Mouse (Mus musculus) frontal cortex, postnatal 36 days (tissue): Measurements from ENCODE around the gene Tmbim1.
"Not testable (repeated sequence)": the region's sequence is repeated elsewhere in the genome, so short reads cannot be mapped to it uniquely, and the experiment has no call there.

Experiments
- DNase-seq, 2 experiments: peaks; one replicate each; pipeline ENCODE4 v3.0.0; 2022; ENCODE audit warnings: low spot score in 2 of 2

The Tmbim1 gene

GRCm38 (mm10) chr1:74295456-74296171 is 9.8 kb downstream of the Tmbim1 start:
- peak; percentile 80 to 87 for DNase-seq

GRCm38 (mm10) chr1:74294733-74295455 is 10.5 kb downstream of the Tmbim1 start:
- DNase-seq = no peak

- DNase-seq = no peak
These were observed 11.3 kb downstream of the Tmbim1 start for GRCm38 (mm10) chr1:74294090-74294643.

- no peak for DNase-seq
These were observed 12.0 kb downstream of the Tmbim1 start for GRCm38 (mm10) chr1:74293306-74293960.

GRCm38 (mm10) chr1:74292331-74293020 is 12.9 kb downstream of the Tmbim1 start:
- no peak for DNase-seq

- DNase-seq = no peak
These were observed 15.3 kb downstream of the Tmbim1 start for GRCm38 (mm10) chr1:74290141-74290540.

- DNase-seq = no peak
These were observed 15.7 kb downstream of the Tmbim1 start for GRCm38 (mm10) chr1:74289740-74290139.

GRCm38 (mm10) chr1:74289248-74289647 is 16.2 kb downstream of the Tmbim1 start:
- no peak for DNase-seq

GRCm38 (mm10) chr1:74288327-74288726 is 17.1 kb downstream of the Tmbim1 start:
- DNase-seq = no peak

- not testable (repeated sequence) for DNase-seq
These were observed 18.4 kb downstream of the Tmbim1 start for GRCm38 (mm10) chr1:74286869-74287607.

- no peak for DNase-seq
These were observed 20.0 kb downstream of the Tmbim1 start for GRCm38 (mm10) chr1:74285212-74286010.

- DNase-seq = peak; percentile 100
These were observed 20.8 kb downstream of the Tmbim1 start, which contains the start of the genes Aamp and Pnkd for GRCm38 (mm10) chr1:74284543-74285160. Gene Aamp (minus strand): TSS chr1:74284738. Gene Pnkd (plus strand): TSS chr1:74284930.

GRCm38 (mm10) chr1:74283686-74284463 is 21.5 kb downstream of the Tmbim1 start:
- DNase-seq = peak; percentile 27 to 48

- no peak for DNase-seq
These were observed 22.4 kb downstream of the Tmbim1 start for GRCm38 (mm10) chr1:74282896-74283625.

GRCm38 (mm10) chr1:74281886-74282285 is 23.5 kb downstream of the Tmbim1 start:
- no peak for DNase-seq

- DNase-seq = no peak
These were observed 24.1 kb downstream of the Tmbim1 start for GRCm38 (mm10) chr1:74281372-74281771.

GRCm38 (mm10) chr1:74280591-74281325 is 24.7 kb downstream of the Tmbim1 start:
- DNase-seq = no peak
